Mouse (Mus musculus) limb, embryonic 13.5 days (tissue): Measurements from ENCODE around the gene H60b. TPM values are rescaled to one million over a fixed set of nuclear protein-coding genes. Genes with fewer than 3 reads are reported as not detected.
"Not testable (repeated sequence)": the region's sequence is repeated elsewhere in the genome, so short reads cannot be mapped to it uniquely, and the experiment has no call there.

ENCODE experiments used
- ATAC-seq: fragments of 200-750 bp; cut with Nextera tagmentation; 2 replicates; pipeline ENCODE4 v1.8.0; 2017; ENCODE audit warnings: low read depth, moderate number of reproducible peaks, moderate TSS enrichment; ENCODE audit not compliant: low FRiP score
- H3K27ac ChIP-seq: fragments of 300-500 bp; sonication (generic); 2 replicates; pipeline ENCODE4 v1.5.1; 2015; ENCODE audit warnings: inconsistent platforms, mild to moderate bottlenecking, moderate library complexity
- H3K27me3 ChIP-seq: fragments of 300-500 bp; sonication (generic); 2 replicates; pipeline ENCODE4 v1.6.1; 2015; ENCODE audit warnings: mild to moderate bottlenecking, inconsistent platforms
- H3K36me3 ChIP-seq: fragments of 300-500 bp; sonication (generic); 2 replicates; pipeline ENCODE4 v1.6.1; 2015; ENCODE audit warnings: inconsistent platforms, mild to moderate bottlenecking, moderate library complexity
- H3K4me1 ChIP-seq: fragments of 300-500 bp; sonication (generic); 2 replicates; pipeline ENCODE4 v1.6.1; 2015; ENCODE audit warnings: inconsistent platforms
- H3K4me2 ChIP-seq: fragments of 300-500 bp; sonication (generic); replicated peaks from 2 replicates; pipeline ENCODE4 v1.6.1; 2015; ENCODE audit warnings: inconsistent platforms, mild to moderate bottlenecking, moderate library complexity
- H3K4me3 ChIP-seq: fragments of 300-500 bp; sonication (generic); 2 replicates; pipeline ENCODE4 v1.5.1; 2015; ENCODE audit warnings: moderate library complexity, mild to moderate bottlenecking, inconsistent platforms
- H3K9ac ChIP-seq: fragments of 300-500 bp; sonication (generic); 2 replicates; pipeline ENCODE4 v1.6.1; 2015; ENCODE audit warnings: mild to moderate bottlenecking, inconsistent platforms
- H3K9me3 ChIP-seq: fragments of 300-500 bp; sonication (generic); 2 replicates; pipeline ENCODE4 v1.6.1; 2016; ENCODE audit warnings: inconsistent platforms
- WGBS: fragments of 180-500 bp; shearing (Covaris S2); methylation state at CpG from one replicate; pipeline ENCODE4 v1.1.7; 2015; 5-methylcytosine and 5-hydroxymethylcytosine counted together
- polyA plus RNA-seq: library from polyadenylated mRNA; unstranded; fragments of >200 nt; fragmentation: Nextera tagmentation; extraction: Ambion mirVana; gene quantifications from 2 replicates; pipeline ENCODE4 v1.2.1, GENCODE M21; 2015

H60b gene
- polyA plus RNA-seq, 1 experiment from 2014 or later = 0.62 TPM

DNA sequence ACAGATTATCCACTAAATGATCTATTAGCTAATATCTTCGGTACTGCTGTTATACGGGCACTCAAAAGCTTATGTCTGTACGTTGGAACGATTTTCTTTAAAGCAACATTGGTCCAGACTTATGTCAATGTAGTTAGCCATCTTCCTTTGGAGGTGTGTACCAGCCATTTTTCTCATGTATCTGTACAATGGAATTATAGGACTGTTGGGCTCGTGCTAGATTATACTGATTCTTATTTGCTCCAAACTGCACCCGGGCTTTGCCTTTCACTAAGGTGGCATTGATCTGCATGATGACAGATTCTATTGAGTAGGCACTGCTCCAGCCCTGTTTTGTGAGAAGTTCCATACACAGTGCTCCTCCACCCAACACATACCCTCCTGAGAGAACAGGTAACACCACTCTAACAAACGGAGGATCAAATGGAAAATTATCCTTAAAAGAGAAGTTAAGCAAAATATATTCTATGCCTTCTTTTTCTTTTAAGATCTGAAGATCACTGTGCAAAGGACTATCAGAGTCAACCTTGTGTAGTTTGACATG, 5.2 kb upstream of the H60b start:
- H3K9ac ChIP-seq, ATAC-seq, H3K27ac ChIP-seq, H3K9me3 ChIP-seq, H3K4me2 ChIP-seq, H3K36me3 ChIP-seq, H3K4me3 ChIP-seq: not testable (repeated sequence)
- Histone ChIP-seq H3K27me3 (peaks cover 65% of the 10 kb centered on the region), H3K4me1 (peaks cover 24% of the 10 kb centered on the region)
- 4% methylated on average over 7 of the region's 7 CpGs for WGBS

DNA sequence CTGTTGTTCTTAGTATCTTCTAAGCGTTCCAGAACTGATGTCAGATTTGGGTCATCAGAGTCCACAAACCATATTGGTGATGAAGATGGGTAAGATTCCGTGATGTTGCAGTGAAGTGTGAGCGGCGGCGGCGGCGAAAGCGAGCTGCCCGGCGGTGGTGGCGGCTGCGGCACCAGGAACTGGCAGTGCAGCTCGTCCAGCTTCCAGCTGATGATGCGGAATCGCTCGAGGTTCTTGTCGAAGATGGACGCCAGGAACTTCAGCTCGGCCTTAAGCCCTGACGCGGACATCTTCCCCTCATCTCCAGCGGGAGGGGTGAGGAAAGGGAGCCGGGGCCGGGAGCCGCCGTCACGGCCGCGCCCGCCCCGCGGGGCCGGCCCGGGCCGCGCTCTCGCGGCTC, 4.3 kb upstream of the H60b start:
- not testable (repeated sequence) for ATAC-seq
- under 1% methylated on average over 38 of the region's 38 CpGs for WGBS

DNA sequence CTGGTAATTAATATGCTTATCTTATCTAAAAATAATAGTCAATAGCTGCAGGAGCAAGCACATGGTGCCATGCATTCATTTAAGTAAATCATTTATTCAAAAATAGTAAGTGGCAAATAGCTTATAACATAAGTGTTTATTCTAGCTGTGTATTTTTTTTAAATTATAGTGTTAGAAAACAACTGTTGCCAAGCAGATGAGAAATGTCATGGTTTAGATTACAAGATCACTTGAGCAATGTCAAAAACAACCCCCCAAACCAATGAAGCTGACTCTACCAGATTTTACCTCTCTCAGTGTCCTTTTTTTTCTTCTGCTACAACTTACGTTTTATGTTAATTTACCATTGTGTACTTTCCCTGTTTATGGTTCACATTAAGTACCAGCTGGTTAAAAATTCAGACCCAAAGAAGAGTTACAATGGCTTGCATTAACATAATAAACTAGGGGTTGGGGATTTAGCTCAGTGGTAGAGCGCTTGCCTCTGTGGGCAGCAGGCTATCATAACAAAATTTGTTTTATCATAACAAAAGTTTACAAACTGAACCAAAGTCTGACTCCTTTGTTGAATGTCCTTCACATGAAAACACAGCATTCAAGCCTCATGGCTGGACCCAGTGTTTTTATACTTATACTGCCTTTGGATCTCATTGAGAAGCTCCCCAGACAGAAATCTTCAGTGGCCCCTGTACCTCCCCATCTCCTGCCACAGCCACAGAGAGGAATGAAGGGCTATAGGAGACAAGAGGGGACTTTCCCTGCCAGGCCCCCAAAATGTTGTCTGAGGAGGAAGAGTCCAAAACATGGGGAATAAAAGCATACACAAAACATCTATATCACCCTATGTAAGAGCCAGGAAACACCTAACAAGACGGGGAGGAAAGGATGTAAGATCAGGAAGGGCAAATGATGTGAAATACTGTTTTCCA, 3.3 kb upstream of the H60b start:
- no peak for ATAC-seq
- H3K9me3 ChIP-seq = no peaks in the 10 kb centered on the region
- H3K4me1 ChIP-seq = peaks cover 28% of the 10 kb centered on the region
- H3K27ac ChIP-seq = no peak overlapping the region
- no peak overlapping the region for H3K9ac ChIP-seq
- peaks cover 79% of the 10 kb centered on the region for H3K27me3 ChIP-seq
- H3K4me3 ChIP-seq = no peak overlapping the region
- no peaks in the 10 kb centered on the region for H3K36me3 ChIP-seq
- 12% methylated on average over 3 of the region's 3 CpGs for WGBS
- no peak overlapping the region for H3K4me2 ChIP-seq

More for the DNA sequence above, 4.3 kb upstream of the H60b start:
- not testable (repeated sequence) for H3K27ac ChIP-seq, H3K9ac ChIP-seq, H3K9me3 ChIP-seq, H3K36me3 ChIP-seq
- peak overlapping the region; percentile 38 for H3K4me3 ChIP-seq
- H3K27me3 ChIP-seq = peaks cover 74% of the 10 kb centered on the region
- peaks cover 31% of the 10 kb centered on the region for H3K4me1 ChIP-seq
- H3K4me2 ChIP-seq = peak overlapping the region; percentile 64

DNA sequence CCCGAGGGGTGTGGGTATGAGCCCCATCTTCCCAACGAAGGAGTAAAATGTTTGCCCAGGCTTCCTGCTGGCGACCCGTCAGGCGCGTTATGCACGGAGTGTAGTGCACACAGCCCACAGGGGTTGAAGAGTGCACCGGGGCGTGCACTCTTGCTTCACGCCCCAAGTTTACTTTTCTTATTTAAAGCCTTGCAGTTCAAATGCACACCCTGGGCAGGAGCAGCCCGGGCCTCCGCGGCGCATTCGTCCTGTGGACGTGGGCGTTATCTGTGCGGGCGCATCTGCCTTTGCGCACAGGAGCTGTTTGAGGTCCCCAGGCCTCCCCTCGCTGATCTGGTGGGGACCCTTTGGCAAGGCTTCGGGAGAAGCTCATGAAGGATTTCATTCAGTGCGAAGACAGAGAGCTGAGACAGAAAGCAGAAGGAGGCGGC, 760 bp downstream of the H60b start:
- Histone ChIP-seq H3K9me3 (no peaks in the 10 kb centered on the region), H3K9ac (no peak overlapping the region), H3K4me2 (peak overlapping the region; percentile 70), H3K4me3 (peak overlapping the region; percentile 45), H3K36me3 (no peaks in the 10 kb centered on the region), H3K27me3 (peaks cover 74% of the 10 kb centered on the region), H3K4me1 (peaks cover 14% of the 10 kb centered on the region), H3K27ac (no peak overlapping the region)
- no peak for ATAC-seq
- WGBS = 2% methylated on average over 24 of the region's 24 CpGs

DNA sequence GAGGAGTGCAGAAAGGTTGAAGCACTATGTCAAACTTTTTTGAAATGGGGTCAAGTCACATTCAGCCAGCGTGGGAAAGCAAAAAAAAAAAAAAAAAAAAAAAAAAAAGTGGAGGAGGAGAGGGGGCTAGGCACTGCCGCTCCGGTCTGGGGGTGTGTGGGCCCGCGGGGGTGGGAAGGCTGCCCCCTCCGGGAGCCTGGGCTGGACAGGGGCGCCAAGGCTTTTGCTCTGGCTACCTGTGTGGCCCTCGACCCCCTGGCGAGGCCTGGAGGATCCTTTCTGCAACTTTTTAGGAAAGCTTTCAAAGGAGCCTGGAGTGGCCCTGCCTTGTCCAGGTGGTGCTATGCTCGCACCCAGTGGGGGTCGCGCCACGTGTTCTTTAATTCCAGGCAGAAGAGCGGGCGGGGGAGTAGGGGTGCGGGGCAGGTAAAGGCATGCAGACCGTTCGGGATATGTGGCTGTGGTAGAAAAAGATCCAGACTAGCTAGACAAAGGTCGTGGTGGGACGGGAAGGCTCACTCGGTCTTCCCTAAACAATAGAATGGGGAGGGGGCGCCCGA, 1.3 kb downstream of the H60b start:
- Histone ChIP-seq H3K9ac (no peak overlapping the region), H3K27me3 (peaks cover 74% of the 10 kb centered on the region), H3K4me2 (peak overlapping the region; percentile 70; the same call in 1 of the 2 replicates), H3K9me3 (no peaks in the 10 kb centered on the region), H3K36me3 (no peaks in the 10 kb centered on the region), H3K4me3 (no peak overlapping the region), H3K4me1 (peaks cover 14% of the 10 kb centered on the region), H3K27ac (no peak overlapping the region)
- no peak for ATAC-seq
- WGBS = under 1% methylated on average over 23 of the region's 23 CpGs

DNA sequence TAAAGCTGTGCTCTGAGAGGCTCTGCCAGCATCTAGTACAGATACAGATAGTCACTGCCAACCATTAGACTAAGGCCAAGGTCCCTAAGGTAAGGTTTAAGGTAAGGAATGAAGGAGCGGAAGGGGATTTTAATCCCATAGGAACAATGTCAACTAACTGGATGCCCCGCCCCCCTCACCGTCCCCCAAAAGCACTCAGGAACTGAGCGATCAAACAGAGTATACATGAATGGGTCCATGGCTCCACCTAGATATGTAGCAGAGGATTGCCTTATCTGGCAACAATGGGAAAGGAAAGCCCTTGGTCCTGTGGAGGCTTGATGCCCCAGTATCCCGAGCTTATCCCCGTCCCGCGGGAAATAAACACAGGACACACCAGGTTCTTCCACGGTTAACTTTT, 4.9 kb downstream of the H60b start:
- H3K4me3 ChIP-seq, H3K9me3 ChIP-seq, H3K36me3 ChIP-seq, H3K9ac ChIP-seq, H3K27ac ChIP-seq: not testable (repeated sequence)
- Histone ChIP-seq H3K27me3 (peaks cover 40% of the 10 kb centered on the region), H3K4me1 (peaks cover 12% of the 10 kb centered on the region), H3K4me2 (peak overlapping the region; percentile 48)
- ATAC-seq = 0 out of 2 replicates have a peak, but pooled peaks have one; percentile 33
- WGBS = 13% methylated on average over 9 of the region's 9 CpGs

DNA sequence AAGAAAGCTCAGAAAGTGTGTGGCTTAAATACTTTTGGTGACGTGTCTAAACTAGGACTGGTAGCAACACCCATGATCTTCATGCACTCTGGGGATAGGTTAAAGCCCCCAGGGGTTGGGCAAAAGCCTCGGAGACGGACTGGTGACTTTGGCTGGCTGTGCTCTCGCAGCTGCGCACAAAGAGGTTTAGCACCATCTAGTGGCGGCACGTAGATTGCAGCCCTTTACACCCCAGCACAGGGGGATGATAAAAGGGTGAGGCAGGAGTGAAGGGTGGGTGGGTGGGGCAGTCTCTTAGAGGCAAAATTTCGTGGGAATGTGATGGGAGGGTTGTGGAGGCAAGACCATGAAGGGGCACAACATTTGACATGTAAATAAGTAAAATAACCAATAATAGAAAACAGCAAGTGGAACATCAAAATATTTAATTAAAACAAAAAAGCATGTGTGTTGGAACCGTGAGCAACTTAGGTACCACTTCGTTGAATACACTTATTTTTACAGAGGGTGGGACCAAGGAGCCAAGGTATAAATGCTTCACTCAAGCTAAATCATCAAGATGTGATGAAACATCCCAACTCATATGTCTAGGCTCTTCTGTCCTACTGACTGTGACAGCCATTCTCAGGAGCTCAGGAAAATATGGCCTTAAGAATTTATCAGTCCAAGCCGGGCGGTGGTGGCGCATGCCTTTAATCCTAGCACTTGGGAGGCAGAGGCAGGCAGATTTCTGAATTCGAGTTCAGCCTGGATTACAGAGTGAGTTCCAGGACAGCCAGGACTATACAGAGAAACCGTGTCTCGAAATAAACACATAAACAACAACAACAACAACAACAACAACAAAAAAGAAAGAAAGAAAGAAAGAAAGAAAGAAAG, 5.6 kb downstream of the H60b start:
- Histone ChIP-seq H3K4me2 (peak overlapping the region; percentile 48), H3K27me3 (peaks cover 34% of the 10 kb centered on the region)
- ATAC-seq = peak; percentile 68; the same call in 1 of the 2 replicates
- not testable (repeated sequence) for H3K9me3 ChIP-seq, H3K4me3 ChIP-seq, H3K4me1 ChIP-seq, H3K9ac ChIP-seq, H3K36me3 ChIP-seq, H3K27ac ChIP-seq
- 38% methylated on average over 15 of the region's 16 CpGs for WGBS

DNA sequence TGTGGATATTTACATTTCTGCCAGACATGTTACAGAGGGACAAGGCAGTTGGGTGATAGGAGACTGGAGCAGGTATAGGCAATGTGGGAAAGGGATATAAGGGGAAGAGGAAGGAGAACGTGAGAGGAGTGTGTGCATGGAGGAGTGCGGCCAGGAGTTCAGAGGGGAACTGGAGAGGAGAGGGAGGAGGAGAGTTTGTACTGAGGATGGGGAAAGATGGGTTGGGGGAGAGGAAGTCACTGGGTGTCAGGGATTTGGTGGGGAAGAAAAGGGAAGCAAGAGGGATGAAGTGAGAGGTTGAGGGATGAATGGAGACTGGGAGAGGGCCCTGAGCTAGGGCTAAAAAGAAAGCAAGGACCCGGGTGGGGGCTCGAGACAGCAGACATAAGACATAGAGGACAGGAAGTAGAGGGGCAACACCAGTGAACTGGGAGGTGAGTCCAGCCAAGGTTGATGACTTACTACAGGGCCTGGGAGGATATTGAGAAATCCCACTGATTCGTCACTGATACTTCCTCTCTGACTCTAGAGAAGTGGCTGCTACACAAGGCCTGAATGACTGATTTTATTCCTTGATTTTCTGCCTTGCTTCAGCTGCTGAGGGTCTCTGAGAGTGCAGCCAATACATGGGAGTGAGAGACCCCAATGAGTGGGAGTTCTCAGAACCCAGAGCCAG, 7.1 kb downstream of the H60b start:
- WGBS = 62% methylated on average over 5 of the region's 5 CpGs
- not testable (repeated sequence) for H3K9me3 ChIP-seq, ATAC-seq, H3K4me3 ChIP-seq, H3K27ac ChIP-seq, H3K4me1 ChIP-seq, H3K9ac ChIP-seq, H3K4me2 ChIP-seq, H3K36me3 ChIP-seq
- peaks cover 23% of the 10 kb centered on the region for H3K27me3 ChIP-seq

DNA sequence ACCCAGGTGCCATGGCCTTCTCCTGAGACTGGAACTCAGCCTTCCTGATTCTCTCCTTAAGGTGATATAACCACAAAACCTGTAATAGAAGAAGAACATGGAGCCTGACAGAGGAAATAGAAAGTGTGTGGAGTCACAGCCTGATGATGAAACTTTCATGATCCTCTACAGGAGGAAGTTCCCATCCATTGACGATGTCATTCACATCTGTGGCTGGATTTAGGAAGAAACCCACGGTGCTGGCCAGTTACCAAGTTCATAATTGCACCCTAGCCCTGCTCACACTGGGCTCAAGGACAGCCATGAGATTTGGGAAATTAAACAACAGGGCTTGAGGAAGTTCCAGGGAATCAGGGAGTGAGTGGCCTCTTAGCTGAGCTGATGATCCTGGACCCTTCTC, 7.6 kb downstream of the H60b start:
- 70% methylated on average over 2 of the region's 2 CpGs for WGBS
- not testable (repeated sequence) for H3K36me3 ChIP-seq, ATAC-seq

DNA sequence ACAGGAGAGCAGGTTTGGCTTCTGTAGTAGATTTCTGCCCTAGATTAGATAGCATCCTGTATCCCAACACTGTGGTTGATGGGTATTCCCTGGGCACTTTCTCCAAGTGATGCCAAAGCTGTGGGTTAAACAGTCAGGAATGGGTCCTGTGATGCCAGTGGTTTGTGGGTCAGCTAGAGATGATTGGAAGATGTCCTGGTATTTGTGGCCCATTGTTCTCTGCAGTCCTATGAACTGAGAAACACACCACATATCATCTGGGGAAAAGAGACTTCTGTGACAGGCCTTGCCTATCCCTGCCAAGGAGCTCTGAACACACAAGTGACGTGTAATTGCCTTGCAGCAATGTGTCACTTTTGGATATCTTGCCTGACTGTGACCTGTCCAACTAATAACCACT, 8.7 kb downstream of the H60b start:
- H3K4me3 ChIP-seq, H3K9me3 ChIP-seq, H3K27ac ChIP-seq, H3K4me1 ChIP-seq, H3K4me2 ChIP-seq, H3K36me3 ChIP-seq, H3K9ac ChIP-seq, ATAC-seq: not testable (repeated sequence)
- WGBS = 80% methylated on average over 1 of the region's 1 CpGs
- H3K27me3 ChIP-seq = peaks cover 12% of the 10 kb centered on the region

More for the DNA sequence above, 7.6 kb downstream of the H60b start:
- not testable (repeated sequence) for H3K4me1 ChIP-seq, H3K9ac ChIP-seq, H3K27ac ChIP-seq, H3K4me3 ChIP-seq, H3K4me2 ChIP-seq, H3K9me3 ChIP-seq
- peaks cover 17% of the 10 kb centered on the region for H3K27me3 ChIP-seq

DNA sequence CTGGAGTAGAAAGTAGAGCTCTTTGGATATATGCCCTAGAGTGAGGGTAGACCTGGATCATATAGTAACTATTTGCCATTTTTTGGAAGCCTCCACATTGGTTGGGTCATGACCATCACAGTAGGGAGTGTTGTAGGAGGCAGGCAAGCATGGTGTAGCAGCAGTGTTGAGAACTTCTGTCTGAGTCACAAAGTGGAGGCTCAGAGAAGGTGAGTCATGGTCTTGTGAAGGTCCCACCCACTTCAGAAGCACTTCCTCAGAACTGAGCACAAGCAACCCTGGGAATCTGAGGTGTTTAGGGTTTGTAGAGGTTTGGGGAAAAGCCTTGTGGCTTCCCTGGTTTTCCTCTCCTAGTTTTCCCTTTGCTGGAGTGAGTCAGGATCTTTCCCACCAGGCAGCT, 10.7 kb downstream of the H60b start:
- not testable (repeated sequence) for H3K4me2 ChIP-seq, H3K36me3 ChIP-seq, H3K4me1 ChIP-seq, H3K9me3 ChIP-seq, H3K27me3 ChIP-seq, H3K4me3 ChIP-seq, H3K27ac ChIP-seq, ATAC-seq, H3K9ac ChIP-seq
